In the genomic region with DNA sequence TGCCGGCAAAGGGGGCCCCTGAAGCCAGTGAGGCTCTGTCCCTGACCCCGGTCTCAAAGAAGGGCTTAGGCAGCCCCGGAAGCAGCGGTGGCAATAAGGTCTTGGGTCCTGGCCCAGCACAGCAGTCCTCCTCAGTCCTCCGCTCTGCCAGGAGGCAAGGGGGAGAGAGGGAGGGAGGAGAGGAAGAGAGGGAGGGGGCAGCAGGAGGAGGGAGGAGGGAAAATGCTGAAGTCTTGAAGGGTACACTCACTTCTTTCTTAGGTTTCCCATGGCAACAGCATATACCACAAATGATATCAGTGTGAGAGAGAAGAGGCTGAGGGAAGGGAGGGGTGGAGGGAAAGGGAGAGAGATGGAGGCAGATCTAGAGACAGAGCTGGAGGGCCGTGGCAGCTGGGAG, we compare ENCODE assay signal across 14 mouse cellular contexts. TPM values are rescaled to one million over a fixed set of nuclear protein-coding genes. Genes with fewer than 3 reads are reported as not detected.
A peak's percentile ranks its signal among the peaks of the same experiment; 100 is the strongest.
DNase-seq lines count a peak whose midpoint lies in the region; ATAC-seq and TF ChIP-seq lines count a peak whose summit lies in the region.
"Had no signal": no experiment of that assay in that cellular context is flagged by ENCODE, and none has a peak within 500 bp of the region (broad histone marks: within the 10 kb centered on the region; RNA-seq: fewer than 3 reads in every experiment).

No protein-coding gene starts in this region.

- H3K27ac ChIP-seq in forebrain, postnatal 0 days (ENCODE audit: low read depth, low read length), result peak overlapping the region; percentile 77
- H3K27ac ChIP-seq in midbrain, embryonic 11.5 days (ENCODE audit: low read depth, low read length), result no peak overlapping the region
- H3K27ac ChIP-seq: liver, embryonic 12.5 days; macrophage had no signal

- H3K4me3 ChIP-seq in forebrain, postnatal 0 days (ENCODE audit: low read depth, low read length), result peak overlapping the region; percentile 23
- H3K4me3 ChIP-seq in midbrain, embryonic 11.5 days (ENCODE audit: low read depth, low read length), result no peak overlapping the region
- H3K4me3 ChIP-seq: liver, embryonic 12.5 days had no signal

- no peak for TF ChIP-seq CTCF in forebrain, postnatal 0 days (IDR thresholded peaks at IDR 0.05; ENCODE audit: low read depth)

- H3K4me1 ChIP-seq in forebrain, postnatal 0 days (ENCODE audit: insufficient read depth), result peaks cover 29% of the 10 kb centered on the region
- peaks cover 15% of the 10 kb centered on the region for H3K4me1 ChIP-seq in midbrain, embryonic 11.5 days (ENCODE audit: control insufficient read depth, insufficient read depth, low read length)

- no peaks in the 10 kb centered on the region for H3K36me3 ChIP-seq in forebrain, postnatal 0 days (ENCODE audit: insufficient read depth)
- H3K36me3 ChIP-seq in midbrain, embryonic 11.5 days (ENCODE audit: control insufficient read depth, insufficient read depth, low read length), result no peaks in the 10 kb centered on the region
- H3K36me3 ChIP-seq: liver, embryonic 12.5 days had no signal

- WGBS in forebrain, postnatal 0 days, result 13% methylated on average over 6 of the region's 6 CpGs
- 46% methylated on average over 6 of the region's 6 CpGs for WGBS in midbrain, embryonic 11.5 days

- H3K9me3 ChIP-seq in forebrain, postnatal 0 days (ENCODE audit: low read length), result no peaks in the 10 kb centered on the region
- H3K9me3 ChIP-seq in midbrain, embryonic 11.5 days (ENCODE audit: control insufficient read depth, low read length), result no peaks in the 10 kb centered on the region
- H3K9me3 ChIP-seq: liver, embryonic 12.5 days had no signal

- no peaks in the 10 kb centered on the region for H3K27me3 ChIP-seq in forebrain, postnatal 0 days (ENCODE audit: insufficient read depth, low read length)
- H3K27me3 ChIP-seq in midbrain, embryonic 11.5 days (ENCODE audit: control insufficient read depth, insufficient read depth, low read length), result peaks cover 33% of the 10 kb centered on the region

- peak; percentile 86 for ATAC-seq in forebrain, postnatal 0 days
- ATAC-seq in midbrain, embryonic 11.5 days (ENCODE audit: low FRiP score), result peak; percentile 43
- ATAC-seq: inflammation-experienced regulatory T-cells, adult 6 months; liver, embryonic 12.5 days had no signal

- peak overlapping the region; percentile 53 for H3K9ac ChIP-seq in forebrain, postnatal 0 days
- no peak overlapping the region for H3K9ac ChIP-seq in midbrain, embryonic 11.5 days (ENCODE audit: low read length)
- H3K9ac ChIP-seq: liver, embryonic 12.5 days had no signal

- DNase-seq in layer of hippocampus, adult 9-11 months, result peak; percentile 66
- DNase-seq in layer of hippocampus, postnatal 25 days (ENCODE audit: extremely low spot score in 1 of 2, low spot score in 1 of 2), result no peak
- DNase-seq in forebrain, postnatal 0 days, result peak; percentile 82
- DNase-seq in midbrain, embryonic 11.5 days (ENCODE audit: low spot score, missing footprints), result no peak
- peak; percentile 75 to 87 for DNase-seq in right cerebral cortex, postnatal 10 days (ENCODE audit: low spot score in 2 of 2)
- no peak for DNase-seq in embryo, embryonic 10.5 days (ENCODE audit: low spot score)
- no peak for DNase-seq in gastrocnemius, adult 8-10 months (ENCODE audit: low spot score in 2 of 2)
- DNase-seq in urinary bladder, adult 2 months (ENCODE audit: low spot score), result no peak
- DNase-seq: adrenal gland, postnatal 14 days; cerebellum, adult 2 months had no signal

- peak overlapping the region; percentile 54 for H3K4me2 ChIP-seq in forebrain, postnatal 0 days (ENCODE audit: low read depth)
- H3K4me2 ChIP-seq in midbrain, embryonic 11.5 days, result no peak overlapping the region
- H3K4me2 ChIP-seq: liver, embryonic 12.5 days had no signal

RNA-seq across cellular contexts. Expression of gene Elfn2, which starts 7.9 kb away (rescaled TPM):
- 100 to 1,000 TPM; 175 to 188 TPM for total RNA-seq in layer of hippocampus, postnatal 25 days (2021)
- total RNA-seq in forebrain, postnatal 0 days (2014; rRNA removed), result 33.9 and 51.6 TPM in 2 replicates
- polyA plus RNA-seq in forebrain, postnatal 0 days (2015; fragmentation: Nextera tagmentation; extraction: Ambion mirVana), result 8.1 and 10.1 TPM in 2 replicates
- polyA plus RNA-seq in midbrain, embryonic 11.5 days (2014; fragmentation: Nextera tagmentation; extraction: Ambion mirVana), result 0.18 TPM in 2 replicates
- under 1 TPM in 3 of 4 experiments, not detected in 1; 0.05 to 0.11 (median 0.07) TPM for total RNA-seq in gastrocnemius, adult 8-10 months (2022)
- 0.03 and 0.04 TPM in 2 replicates for polyA plus RNA-seq in urinary bladder, adult 2 months (2012; rRNA removed)
- total RNA-seq: neutrophil, adult 5-6 weeks had no signal
- polyA plus RNA-seq: liver, embryonic 12.5 days; macrophage had no signal

Comparison
In these comparisons a context has a peak if more than half of its experiments do, and no peak if none do; other contexts are left out.
1. DNase-seq: peak in layer of hippocampus, adult 9-11 months (single experiment), forebrain, postnatal 0 days (single experiment) and right cerebral cortex, postnatal 10 days (2 of 2); none in layer of hippocampus, postnatal 25 days (0 of 2), midbrain, embryonic 11.5 days (single experiment), embryo, embryonic 10.5 days (single experiment), gastrocnemius, adult 8-10 months (0 of 2) and urinary bladder, adult 2 months (single experiment).
2. RNA of gene Elfn2, which starts 7.9 kb away (total RNA-seq): 175 to 188 TPM in layer of hippocampus, postnatal 25 days and 33.9 to 51.6 TPM in forebrain, postnatal 0 days; 0.05 to 0.11 TPM in gastrocnemius, adult 8-10 months; every median in the first group is over 10 times any median in the second.